15 mouse cellular contexts compared by ENCODE assay signal in the genomic region with DNA sequence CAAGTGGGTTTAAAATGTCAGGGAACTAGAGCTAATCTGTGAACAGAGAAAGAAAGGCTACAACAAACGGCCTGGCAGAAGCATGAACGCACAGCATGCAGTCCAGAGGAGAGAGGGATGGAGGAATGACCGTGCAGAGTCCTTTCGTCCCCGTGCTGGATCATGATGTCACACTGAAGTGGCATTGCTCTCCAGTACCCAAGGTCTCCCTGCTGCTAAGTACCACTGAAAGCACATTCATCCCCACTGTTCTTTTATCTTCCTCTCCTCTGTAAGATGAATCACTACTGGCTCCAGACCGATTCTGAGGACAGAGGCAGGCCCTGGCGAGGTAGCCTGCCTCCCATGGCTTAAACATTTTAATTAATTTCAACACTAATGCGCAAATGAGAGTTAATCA.
A peak's percentile ranks its signal among the peaks of the same experiment; 100 is the strongest.
DNase-seq lines count a peak whose midpoint lies in the region; ATAC-seq and TF ChIP-seq lines count a peak whose summit lies in the region.
"Had no signal": no experiment of that assay in that cellular context is flagged by ENCODE, and none has a peak within 500 bp of the region (broad histone marks: within the 10 kb centered on the region; RNA-seq: fewer than 3 reads in every experiment).

No protein-coding gene starts in this region.

- no peaks in the 10 kb centered on the region for H3K36me3 ChIP-seq in forebrain, embryonic 14.5 days (ENCODE audit: control insufficient read depth, insufficient read depth, low read length)
- H3K36me3 ChIP-seq: heart, embryonic 13.5 days; limb, embryonic 15.5 days had no signal

- DNase-seq in adrenal gland, postnatal 14 days, result peak; percentile 12
- no peak for DNase-seq in adrenal gland, adult 18-20 months (ENCODE audit: low spot score in 2 of 2)
- peak; percentile 5 for DNase-seq in kidney, adult 9 months
- DNase-seq in kidney, postnatal 4 days, result no peak
- DNase-seq in brain, embryonic 14.5 days (ENCODE audit: low read depth), result peak; percentile 77
- DNase-seq in forebrain, embryonic 14.5 days (ENCODE audit: low spot score), result peak; percentile 56
- no peak for DNase-seq in heart, adult 18-20 months
- DNase-seq: cerebellum, adult 2 months; gastrocnemius, postnatal 14 days; heart, postnatal 36 days; layer of hippocampus, postnatal 36 days; lung, postnatal 10 days; thymus, postnatal 4 days had no signal

- H3K9me3 ChIP-seq in forebrain, embryonic 14.5 days (replicated peaks; ENCODE audit: control insufficient read depth, low read length), result no peaks in the 10 kb centered on the region
- H3K9me3 ChIP-seq: heart, embryonic 13.5 days; limb, embryonic 15.5 days had no signal

- peak; percentile 40; the same call in 1 of the 2 replicates for ATAC-seq in forebrain, embryonic 14.5 days

- H3K27me3 ChIP-seq in forebrain, embryonic 14.5 days (replicated peaks; ENCODE audit: control insufficient read depth, insufficient read depth, low read length), result no peaks in the 10 kb centered on the region
- H3K27me3 ChIP-seq: heart, embryonic 13.5 days; limb, embryonic 15.5 days had no signal

- H3K9ac ChIP-seq in forebrain, embryonic 14.5 days (ENCODE audit: low read length), result no peak overlapping the region
- H3K9ac ChIP-seq: heart, embryonic 13.5 days; limb, embryonic 15.5 days had no signal

- no peak overlapping the region for H3K27ac ChIP-seq in forebrain, embryonic 14.5 days (ENCODE audit: low read depth, low read length)
- H3K27ac ChIP-seq: heart, embryonic 13.5 days; limb, embryonic 15.5 days had no signal

- TF ChIP-seq CTCF in brain, embryonic 14.5 days (IDR thresholded peaks at IDR 0.05; ENCODE audit: borderline replicate concordance, extremely low read depth, insufficient read depth, insufficient read length), result no peak

- under 1% methylated on average over 8 of the region's 8 CpGs for WGBS in forebrain, embryonic 14.5 days

- no peak for TF ChIP-seq POLR2A in brain, embryonic 14.5 days (IDR thresholded peaks at IDR 0.05; ENCODE audit: borderline replicate concordance, extremely low read depth, insufficient read depth, insufficient read length, poor library complexity, severe bottlenecking)

- no peak overlapping the region for H3K4me2 ChIP-seq in forebrain, embryonic 14.5 days (ENCODE audit: low read length)
- H3K4me2 ChIP-seq: heart, embryonic 13.5 days; limb, embryonic 15.5 days had no signal

- H3K4me1 ChIP-seq in forebrain, embryonic 14.5 days (ENCODE audit: control insufficient read depth, insufficient read depth, low read length), result no peaks in the 10 kb centered on the region
- H3K4me1 ChIP-seq: heart, embryonic 13.5 days; limb, embryonic 15.5 days had no signal

- no peak overlapping the region for H3K4me3 ChIP-seq in forebrain, embryonic 14.5 days (ENCODE audit: low read depth, low read length)
- H3K4me3 ChIP-seq: heart, embryonic 13.5 days; limb, embryonic 15.5 days had no signal

Comparison
In these comparisons a context has a peak if more than half of its experiments do, and no peak if none do; other contexts are left out.
1. DNase-seq: peak in adrenal gland, postnatal 14 days (single experiment), kidney, adult 9 months (single experiment), brain, embryonic 14.5 days (single experiment) and forebrain, embryonic 14.5 days (single experiment); none in adrenal gland, adult 18-20 months (0 of 2), kidney, postnatal 4 days (0 of 2) and heart, adult 18-20 months (0 of 2).